Mouse (Mus musculus) layer of hippocampus, postnatal 25 days (tissue): Measurements from ENCODE around the gene Med13l. TPM values are rescaled to one million over a fixed set of nuclear protein-coding genes. Genes with fewer than 3 reads are reported as not detected.

Experiments used
- DNase-seq, 2 experiments: peaks; one replicate each; pipeline ENCODE4 v3.0.0; 2022; ENCODE audit warnings: mixed read lengths in 2 of 2, low spot score in 1 of 2; ENCODE audit errors: extremely low spot score in 1 of 2
- total RNA-seq, 2 experiments: library from RNA; stranded (reverse); gene quantifications; 2 replicates each; pipeline ENCODE4 v1.2.3; 2021

Gene Med13l
- total RNA-seq, 2 experiments from 2014 or later = 94.0 to 105 TPM

GRCm38 (mm10) chr5:118555305-118555704 lies 5.2 kb upstream of the Med13l start:
- no peak for DNase-seq

GRCm38 (mm10) chr5:118556387-118556937 lies 4.0 kb upstream of the Med13l start:
- DNase-seq = no peak

- no peak for DNase-seq
Measured at GRCm38 (mm10) chr5:118558841-118559240, 1.6 kb upstream of the Med13l start.

- peak; percentile 66 to 77 for DNase-seq
Measured at GRCm38 (mm10) chr5:118559584-118560384, 695 bp upstream of the Med13l start.

GRCm38 (mm10) chr5:118561086-118561987 lies 858 bp downstream of the Med13l start:
- DNase-seq = peak in 1 of 2 experiments; percentile 40

GRCm38 (mm10) chr5:118562206-118562605 lies 1.7 kb downstream of the Med13l start:
- DNase-seq = no peak

- DNase-seq = no peak
Measured at GRCm38 (mm10) chr5:118563590-118563989, 3.1 kb downstream of the Med13l start.

GRCm38 (mm10) chr5:118567395-118567794 lies 6.9 kb downstream of the Med13l start:
- DNase-seq = no peak

- no peak for DNase-seq
Measured at GRCm38 (mm10) chr5:118569017-118569416, 8.5 kb downstream of the Med13l start.

GRCm38 (mm10) chr5:118569606-118570580 lies 9.4 kb downstream of the Med13l start:
- no peak for DNase-seq

- no peak for DNase-seq
Measured at GRCm38 (mm10) chr5:118571504-118571903, 11.0 kb downstream of the Med13l start.

- no peak for DNase-seq
Measured at GRCm38 (mm10) chr5:118574236-118574635, 13.8 kb downstream of the Med13l start.

GRCm38 (mm10) chr5:118574997-118575396 lies 14.5 kb downstream of the Med13l start:
- DNase-seq = no peak

- no peak for DNase-seq
Measured at GRCm38 (mm10) chr5:118575909-118576308, 15.4 kb downstream of the Med13l start.

GRCm38 (mm10) chr5:118576731-118577130 lies 16.3 kb downstream of the Med13l start:
- DNase-seq = no peak

- DNase-seq = no peak
Measured at GRCm38 (mm10) chr5:118585355-118585754, 24.9 kb downstream of the Med13l start.

- DNase-seq = no peak
Measured at GRCm38 (mm10) chr5:118586560-118586959, 26.1 kb downstream of the Med13l start.

- DNase-seq = no peak
Measured at GRCm38 (mm10) chr5:118588381-118588925, 28.0 kb downstream of the Med13l start.

- no peak for DNase-seq
Measured at GRCm38 (mm10) chr5:118589186-118589892, 28.9 kb downstream of the Med13l start.
